Mouse (Mus musculus) bone marrow macrophage, adult 2 months (primary cell): ENCODE results near the gene Macrod2. TPM values are rescaled to one million over a fixed set of nuclear protein-coding genes. Genes with fewer than 3 reads are reported as not detected.

Source experiments
- H3K27ac ChIP-seq: 2 replicates; pipeline ENCODE4 v1.5.1; 2012; ENCODE audit warnings: low read depth, low read length; ENCODE audit not compliant: insufficient read depth
- H3K4me1 ChIP-seq: 2 replicates; pipeline ENCODE4 v1.6.1; 2012; ENCODE audit warnings: low read length; ENCODE audit not compliant: control insufficient read depth, insufficient read depth
- H3K4me3 ChIP-seq: 2 replicates; pipeline ENCODE4 v1.5.1; 2012; ENCODE audit warnings: mild to moderate bottlenecking, low read length, moderate library complexity; ENCODE audit not compliant: insufficient read depth
- CTCF ChIP-seq: IDR thresholded peaks from 2 replicates; pipeline ENCODE4 v1.5.1; 2012; ENCODE audit warnings: low read depth, mild to moderate bottlenecking, low read length, moderate library complexity
- POLR2A ChIP-seq: IDR thresholded peaks from 2 replicates; pipeline ENCODE4 v1.6.1; 2012; ENCODE audit warnings: mild to moderate bottlenecking, low read depth, low read length, borderline replicate concordance
- polyA plus RNA-seq: library from polyadenylated mRNA; stranded (reverse); fragments of >200 nt; gene quantifications from 2 replicates; pipeline ENCODE4 v1.2.4, GENCODE M21; 2012; ENCODE audit not compliant: missing spikeins, insufficient read depth, insufficient read length

Gene Macrod2
- polyA plus RNA-seq, 1 experiment, result 3.0 TPM

- H3K4me1 ChIP-seq, result no peaks in the 10 kb centered on the region
- no peak for TF ChIP-seq CTCF
- no peak for TF ChIP-seq POLR2A
- no peak overlapping the region for H3K4me3 ChIP-seq
- no peak overlapping the region for H3K27ac ChIP-seq
Measured at GRCm38 (mm10) chr2:141158161-141158560, 763.1 kb downstream of the Macrod2 start.

- H3K27ac ChIP-seq, result no peak overlapping the region
- no peak overlapping the region for H3K4me3 ChIP-seq
- no peak for TF ChIP-seq POLR2A
- TF ChIP-seq CTCF, result no peak
- no peaks in the 10 kb centered on the region for H3K4me1 ChIP-seq
Measured at GRCm38 (mm10) chr2:141163918-141164317, 768.8 kb downstream of the Macrod2 start.

- Histone ChIP-seq H3K27ac (no peak overlapping the region), H3K4me1 (no peaks in the 10 kb centered on the region), H3K4me3 (no peak overlapping the region)
- TF ChIP-seq POLR2A (no peak), CTCF (no peak)
Measured at GRCm38 (mm10) chr2:141169586-141169985, 774.5 kb downstream of the Macrod2 start.

- Histone ChIP-seq H3K4me1 (no peaks in the 10 kb centered on the region), H3K4me3 (no peak overlapping the region), H3K27ac (no peak overlapping the region)
- no peak for TF ChIP-seq POLR2A
- no peak for TF ChIP-seq CTCF
Measured at GRCm38 (mm10) chr2:141173167-141173566, 778.1 kb downstream of the Macrod2 start.

- TF ChIP-seq POLR2A (no peak), CTCF (no peak)
- no peaks in the 10 kb centered on the region for H3K4me1 ChIP-seq
- H3K4me3 ChIP-seq, result no peak overlapping the region
- H3K27ac ChIP-seq, result no peak overlapping the region
Measured at GRCm38 (mm10) chr2:141173607-141174006, 778.5 kb downstream of the Macrod2 start.

- no peak overlapping the region for H3K4me3 ChIP-seq
- TF ChIP-seq CTCF (no peak), POLR2A (no peak)
- H3K27ac ChIP-seq, result no peak overlapping the region
- H3K4me1 ChIP-seq, result no peaks in the 10 kb centered on the region
Measured at GRCm38 (mm10) chr2:141180656-141181055, 785.5 kb downstream of the Macrod2 start.

GRCm38 (mm10) chr2:141182034-141182759 is 787.1 kb downstream of the Macrod2 start:
- H3K4me3 ChIP-seq, result no peak overlapping the region
- no peak overlapping the region for H3K27ac ChIP-seq

GRCm38 (mm10) chr2:141194476-141194875 is 799.4 kb downstream of the Macrod2 start:
- Histone ChIP-seq H3K4me3 (no peak overlapping the region), H3K4me1 (no peaks in the 10 kb centered on the region), H3K27ac (no peak overlapping the region)
- TF ChIP-seq CTCF, result no peak
- TF ChIP-seq POLR2A, result no peak

More at GRCm38 (mm10) chr2:141182034-141182759, 787.1 kb downstream of the Macrod2 start:
- H3K4me1 ChIP-seq, result no peaks in the 10 kb centered on the region
- no peak for TF ChIP-seq POLR2A
- no peak for TF ChIP-seq CTCF

GRCm38 (mm10) chr2:141200481-141200880 is 805.4 kb downstream of the Macrod2 start:
- Histone ChIP-seq H3K4me1 (no peaks in the 10 kb centered on the region), H3K27ac (no peak overlapping the region), H3K4me3 (no peak overlapping the region)
- TF ChIP-seq POLR2A (no peak), CTCF (no peak)

GRCm38 (mm10) chr2:141201303-141202014 is 806.4 kb downstream of the Macrod2 start:
- no peaks in the 10 kb centered on the region for H3K4me1 ChIP-seq
- no peak for TF ChIP-seq POLR2A
- TF ChIP-seq CTCF, result no peak
- H3K4me3 ChIP-seq, result no peak overlapping the region
- no peak overlapping the region for H3K27ac ChIP-seq
